In genomic region chr1:192415813-192416212, GRCm38 (mm10) we compare ENCODE assay signal across 17 mouse cellular contexts.
DNase-seq lines count a peak whose midpoint lies in the region; ATAC-seq and TF ChIP-seq lines count a peak whose summit lies in the region.
"Had no signal": no experiment of that assay in that cellular context is flagged by ENCODE, and none has a peak within 500 bp of the region (broad histone marks: within the 10 kb centered on the region; RNA-seq: fewer than 3 reads in every experiment).

No protein-coding gene starts in this region.

- H3K36me3 ChIP-seq in kidney, embryonic 14.5 days (ENCODE audit: control insufficient read depth, insufficient read depth, low read length), result no peaks in the 10 kb centered on the region
- H3K36me3 ChIP-seq in kidney, postnatal 0 days (ENCODE audit: insufficient read depth, low read length), result no peaks in the 10 kb centered on the region
- H3K36me3 ChIP-seq: embryonic facial prominence, embryonic 12.5 days; midbrain, embryonic 12.5 days; neural tube, embryonic 13.5 days; stomach, embryonic 15.5 days had no signal

- no peaks in the 10 kb centered on the region for H3K27me3 ChIP-seq in kidney, embryonic 14.5 days (ENCODE audit: control insufficient read depth, insufficient read depth, low read length)
- H3K27me3 ChIP-seq in kidney, postnatal 0 days (ENCODE audit: insufficient read depth, low read length), result no peaks in the 10 kb centered on the region
- H3K27me3 ChIP-seq: embryonic facial prominence, embryonic 12.5 days; midbrain, embryonic 12.5 days; neural tube, embryonic 13.5 days; stomach, embryonic 15.5 days had no signal

- no peak overlapping the region for H3K9ac ChIP-seq in kidney, embryonic 14.5 days (ENCODE audit: low read depth, low read length)
- no peak overlapping the region for H3K9ac ChIP-seq in kidney, postnatal 0 days (ENCODE audit: low read depth, low read length)
- H3K9ac ChIP-seq: embryonic facial prominence, embryonic 12.5 days; lung, embryonic 14.5 days; midbrain, embryonic 12.5 days; neural tube, embryonic 13.5 days; stomach, embryonic 15.5 days had no signal

- TF ChIP-seq CTCF in kidney, postnatal 0 days (IDR thresholded peaks at IDR 0.05; ENCODE audit: low read depth), result no peak

- ATAC-seq in cerebellum, adult (ENCODE audit: insufficient number of reproducible peaks, low FRiP score, low TSS enrichment), result peak; percentile 60; the same call in 1 of the 2 replicates
- no peak for ATAC-seq in kidney, embryonic 14.5 days (ENCODE audit: low FRiP score, low TSS enrichment)
- peak; percentile 43 for ATAC-seq in kidney, postnatal 0 days (replicated peaks; ENCODE audit: low FRiP score, low read depth)
- ATAC-seq in erythroid progenitor cell, adult 5-6 weeks (replicated peaks; ENCODE audit: low FRiP score, poor library complexity, severe bottlenecking), result no peak
- ATAC-seq: hindbrain, postnatal 0 days had no signal

- H3K4me2 ChIP-seq in kidney, embryonic 14.5 days (replicated peaks; ENCODE audit: low read depth, low read length), result no peak overlapping the region
- H3K4me2 ChIP-seq in kidney, postnatal 0 days (ENCODE audit: low read length), result no peak overlapping the region
- H3K4me2 ChIP-seq: embryonic facial prominence, embryonic 12.5 days; heart, embryonic 11.5 days; lung, embryonic 14.5 days; midbrain, embryonic 12.5 days; neural tube, embryonic 13.5 days; stomach, embryonic 15.5 days had no signal

- H3K9me3 ChIP-seq in kidney, embryonic 14.5 days (ENCODE audit: control insufficient read depth, low read length), result no peaks in the 10 kb centered on the region
- H3K9me3 ChIP-seq in kidney, postnatal 0 days (replicated peaks; ENCODE audit: low read length), result no peaks in the 10 kb centered on the region
- H3K9me3 ChIP-seq: embryonic facial prominence, embryonic 12.5 days; midbrain, embryonic 12.5 days; neural tube, embryonic 13.5 days; stomach, embryonic 15.5 days had no signal

- H3K4me1 ChIP-seq in kidney, embryonic 14.5 days (ENCODE audit: control insufficient read depth, insufficient read depth, low read length), result no peaks in the 10 kb centered on the region
- H3K4me1 ChIP-seq in kidney, postnatal 0 days (replicated peaks; ENCODE audit: insufficient read depth, low read length), result no peaks in the 10 kb centered on the region
- H3K4me1 ChIP-seq: embryonic facial prominence, embryonic 12.5 days; midbrain, embryonic 12.5 days; neural tube, embryonic 13.5 days; stomach, embryonic 15.5 days had no signal

- H3K4me3 ChIP-seq in kidney, embryonic 14.5 days (ENCODE audit: low read length), result no peak overlapping the region
- H3K4me3 ChIP-seq in kidney, postnatal 0 days (replicated peaks; ENCODE audit: low read depth, low read length), result no peak overlapping the region
- H3K4me3 ChIP-seq: embryonic facial prominence, embryonic 12.5 days; midbrain, embryonic 12.5 days; neural tube, embryonic 13.5 days; stomach, embryonic 15.5 days had no signal

- no peak for DNase-seq in cerebellum, postnatal 4 days (ENCODE audit: low spot score in 2 of 2)
- DNase-seq in kidney, adult 8-10 months, result peak; percentile 82 to 89
- DNase-seq in cerebellum, adult 18-20 months, result peak; percentile 66 to 70
- DNase-seq in kidney, postnatal 0 days (ENCODE audit: low spot score), result no peak
- no peak for DNase-seq in ovary, postnatal 10 days (ENCODE audit: low spot score)
- DNase-seq: lung, embryonic 14.5 days; right cerebral cortex, postnatal 14 days; thymus, postnatal 4 days had no signal

- H3K27ac ChIP-seq in kidney, embryonic 14.5 days (ENCODE audit: low read depth, low read length), result no peak overlapping the region
- H3K27ac ChIP-seq in kidney, postnatal 0 days, result no peak overlapping the region
- H3K27ac ChIP-seq: embryonic facial prominence, embryonic 12.5 days; hindbrain, postnatal 0 days; midbrain, embryonic 12.5 days; neural tube, embryonic 13.5 days; stomach, embryonic 15.5 days had no signal

- 53% methylated on average over 3 of the region's 3 CpGs for WGBS in kidney, embryonic 14.5 days
- WGBS in kidney, postnatal 0 days, result 57% methylated on average over 3 of the region's 3 CpGs

Comparison
In these comparisons a context has a peak if more than half of its experiments do, and no peak if none do; other contexts are left out.
1. ATAC-seq: peak in cerebellum, adult (single experiment) and kidney, postnatal 0 days (single experiment); none in kidney, embryonic 14.5 days (single experiment) and erythroid progenitor cell, adult 5-6 weeks (single experiment).
2. DNase-seq: peak in kidney, adult 8-10 months (2 of 2) and cerebellum, adult 18-20 months (2 of 2); none in cerebellum, postnatal 4 days (0 of 2), kidney, postnatal 0 days (single experiment) and ovary, postnatal 10 days (single experiment).